Mouse (Mus musculus) adipocyte (in vitro differentiated cells): ENCODE data around the gene Pacsin3.
A peak's percentile ranks its signal among the peaks of the same experiment; 100 is the strongest.

Source experiments
- DNase-seq: peaks from one replicate; pipeline ENCODE4 v3.0.0-alpha.2; 2016; ENCODE audit warnings: low spot score

The Pacsin3 gene

GRCm38 (mm10) chr2:91305926-91306325 lies 50.2 kb downstream of the Pacsin3 start:
- DNase-seq = no peak

GRCm38 (mm10) chr2:91306589-91306988 lies 50.8 kb downstream of the Pacsin3 start:
- no peak for DNase-seq

- no peak for DNase-seq
Observed at GRCm38 (mm10) chr2:91308680-91309079, 52.9 kb downstream of the Pacsin3 start.

- no peak for DNase-seq
Observed at GRCm38 (mm10) chr2:91309546-91309945, 53.8 kb downstream of the Pacsin3 start.

GRCm38 (mm10) chr2:91312578-91313311 lies 57.0 kb downstream of the Pacsin3 start:
- DNase-seq = peak; percentile 66

- no peak for DNase-seq
Observed at GRCm38 (mm10) chr2:91314184-91314583, 58.4 kb downstream of the Pacsin3 start.
